ENCODE assay signal across 11 mouse cellular contexts in the genomic region with DNA sequence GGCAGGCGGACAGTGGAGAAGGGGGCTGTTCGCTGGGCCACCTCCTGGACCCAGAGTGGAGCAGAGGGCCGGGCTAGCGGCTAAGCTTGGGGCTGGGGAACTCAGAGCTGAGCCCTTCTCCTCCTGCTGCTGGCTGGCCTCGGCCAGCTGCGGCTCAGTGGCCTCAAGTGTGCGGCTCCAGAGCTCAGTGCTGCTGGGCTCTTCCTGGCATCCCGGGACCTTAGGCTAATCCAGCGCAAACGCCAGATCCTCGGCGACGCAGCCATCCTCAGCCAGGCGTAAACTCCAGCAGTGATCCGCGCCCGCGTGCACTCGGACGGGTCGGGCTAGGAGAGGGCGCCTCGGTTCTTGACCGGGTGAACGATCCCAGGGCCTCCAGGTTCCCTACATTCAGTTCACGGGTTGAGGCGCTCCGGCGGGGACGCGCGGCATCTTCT. TPM values are rescaled to one million over a fixed set of nuclear protein-coding genes. Genes with fewer than 3 reads are reported as not detected.
DNase-seq lines count a peak whose midpoint lies in the region; ATAC-seq and TF ChIP-seq lines count a peak whose summit lies in the region.
"Had no signal": no experiment of that assay in that cellular context is flagged by ENCODE, and none has a peak within 500 bp of the region (broad histone marks: within the 10 kb centered on the region; RNA-seq: fewer than 3 reads in every experiment).

No protein-coding gene starts in this region.

- H3K9me3 ChIP-seq in forebrain, embryonic 13.5 days (replicated peaks) = no peaks in the 10 kb centered on the region
- H3K9me3 ChIP-seq in forebrain, embryonic 12.5 days = no peaks in the 10 kb centered on the region
- H3K9me3 ChIP-seq in limb, embryonic 14.5 days (ENCODE audit: control insufficient read depth, low read length) = no peaks in the 10 kb centered on the region

- no peak overlapping the region for H3K4me3 ChIP-seq in forebrain, embryonic 13.5 days
- H3K4me3 ChIP-seq in forebrain, embryonic 12.5 days (replicated peaks) = no peak overlapping the region
- H3K4me3 ChIP-seq in limb, embryonic 14.5 days (replicated peaks; ENCODE audit: low read length) = peak overlapping the region; percentile 36

- H3K36me3 ChIP-seq in forebrain, embryonic 13.5 days (ENCODE audit: poor library complexity, severe bottlenecking) = no peaks in the 10 kb centered on the region
- no peaks in the 10 kb centered on the region for H3K36me3 ChIP-seq in forebrain, embryonic 12.5 days (replicated peaks)
- peaks cover 45% of the 10 kb centered on the region for H3K36me3 ChIP-seq in limb, embryonic 14.5 days (ENCODE audit: control insufficient read depth, insufficient read depth, low read length)

- 0 out of 2 replicates have a peak, but pooled peaks have one; percentile 21 for ATAC-seq in forebrain, embryonic 13.5 days
- no peak for ATAC-seq in forebrain, embryonic 12.5 days (ENCODE audit: low FRiP score)
- ATAC-seq in limb, embryonic 14.5 days (ENCODE audit: low FRiP score, low read depth) = 0 out of 2 replicates have a peak, but pooled peaks have one; percentile 3

- H3K27me3 ChIP-seq in forebrain, embryonic 13.5 days = peaks cover 93% of the 10 kb centered on the region
- peaks cover 92% of the 10 kb centered on the region for H3K27me3 ChIP-seq in forebrain, embryonic 12.5 days
- peaks cover 55% of the 10 kb centered on the region; the same call in 1 of the 2 replicates for H3K27me3 ChIP-seq in limb, embryonic 14.5 days (ENCODE audit: control insufficient read depth, insufficient read depth, low read length)

- no peak for TF ChIP-seq POLR2A in limb, embryonic 14.5 days (IDR thresholded peaks at IDR 0.05; ENCODE audit: borderline replicate concordance, extremely low read depth, insufficient read depth, insufficient read length)

- no peak overlapping the region for H3K27ac ChIP-seq in forebrain, embryonic 13.5 days
- H3K27ac ChIP-seq in forebrain, embryonic 12.5 days = no peak overlapping the region
- peak overlapping the region; percentile 73 for H3K27ac ChIP-seq in limb, embryonic 14.5 days (replicated peaks; ENCODE audit: low read depth, low read length)

- no peak overlapping the region for H3K4me2 ChIP-seq in forebrain, embryonic 13.5 days
- no peak overlapping the region for H3K4me2 ChIP-seq in forebrain, embryonic 12.5 days
- peak overlapping the region; percentile 66 for H3K4me2 ChIP-seq in limb, embryonic 14.5 days (replicated peaks; ENCODE audit: low read depth, low read length, severe bottlenecking)

- under 1% methylated on average over 32 of the region's 32 CpGs for WGBS in forebrain, embryonic 13.5 days
- under 1% methylated on average over 31 of the region's 32 CpGs for WGBS in forebrain, embryonic 12.5 days
- WGBS in limb, embryonic 14.5 days = 4% methylated on average over 31 of the region's 32 CpGs

- peaks cover 15% of the 10 kb centered on the region for H3K4me1 ChIP-seq in forebrain, embryonic 13.5 days
- H3K4me1 ChIP-seq in forebrain, embryonic 12.5 days = peaks cover 26% of the 10 kb centered on the region
- peaks cover 31% of the 10 kb centered on the region for H3K4me1 ChIP-seq in limb, embryonic 14.5 days (ENCODE audit: control insufficient read depth, insufficient read depth, low read length)

- H3K9ac ChIP-seq in forebrain, embryonic 13.5 days = no peak overlapping the region
- H3K9ac ChIP-seq in forebrain, embryonic 12.5 days = no peak overlapping the region
- H3K9ac ChIP-seq in limb, embryonic 14.5 days (ENCODE audit: low read depth, low read length, severe bottlenecking) = peak overlapping the region; percentile 77

- DNase-seq in urinary bladder, postnatal 25 days (ENCODE audit: low spot score) = peak; percentile 26
- no peak for DNase-seq in urinary bladder, adult 18-20 months (ENCODE audit: low spot score in 2 of 2)
- no peak for DNase-seq in limb, embryonic 14.5 days (ENCODE audit: low spot score)
- DNase-seq in yolk sac, embryonic 10.5 days (ENCODE audit: low spot score) = peak; percentile 27
- no peak for DNase-seq in spleen, postnatal 14 days (ENCODE audit: low spot score in 2 of 2)
- DNase-seq in urinary bladder, postnatal 14 days (ENCODE audit: low spot score) = no peak
- DNase-seq: spleen, adult 18-20 months had no signal

RNA-seq across cellular contexts. Expression of a gene that starts 10.7 kb away (rescaled TPM):
- polyA plus RNA-seq in forebrain, embryonic 13.5 days (2015; fragmentation: Nextera tagmentation; extraction: Ambion mirVana) = not detected in 2 replicates
- 1.7 and 2.8 TPM in 2 replicates for polyA plus RNA-seq in forebrain, embryonic 12.5 days (2016; fragmentation: Nextera tagmentation; extraction: Ambion mirVana)
- 59.5 and 94.8 TPM in 2 replicates for polyA plus RNA-seq in limb, embryonic 14.5 days (2012; rRNA removed)
- polyA plus RNA-seq in limb, embryonic 14.5 days (2014; fragmentation: Nextera tagmentation; extraction: Ambion mirVana) = 63.1 and 84.6 TPM in 2 replicates
- polyA plus RNA-seq: C2C12; gonadal fat pad, adult 2 months had no signal

RNA-seq across cellular contexts. Expression of a gene that starts 40.9 kb away (rescaled TPM):
- polyA plus RNA-seq in forebrain, embryonic 13.5 days (2015; fragmentation: Nextera tagmentation; extraction: Ambion mirVana) = 0.17 TPM in 1 of 2 replicates, not detected in the other
- polyA plus RNA-seq in forebrain, embryonic 12.5 days (2016; fragmentation: Nextera tagmentation; extraction: Ambion mirVana) = not detected in 2 replicates
- polyA plus RNA-seq in limb, embryonic 14.5 days (2012; rRNA removed) = 0.18 TPM in 2 replicates
- polyA plus RNA-seq in limb, embryonic 14.5 days (2014; fragmentation: Nextera tagmentation; extraction: Ambion mirVana) = 0.15 TPM in 1 of 2 replicates, not detected in the other

Comparison
In these comparisons a context has a peak if more than half of its experiments do, and no peak if none do; other contexts are left out.
1. DNase-seq: peak in urinary bladder, postnatal 25 days (single experiment) and yolk sac, embryonic 10.5 days (single experiment); none in urinary bladder, adult 18-20 months (0 of 2), limb, embryonic 14.5 days (single experiment), spleen, postnatal 14 days (0 of 2) and urinary bladder, postnatal 14 days (single experiment).
2. RNA of a gene that starts 10.7 kb away (polyA plus RNA-seq): 59.5 to 94.8 TPM in limb, embryonic 14.5 days; 1.7 to 2.8 TPM in forebrain, embryonic 12.5 days and not detected in forebrain, embryonic 13.5 days; every median in the first group is over 10 times any median in the second.